Mouse (Mus musculus) neural tube, embryonic 10.5 days (tissue): ENCODE measurements at regions not wholly inside any gene's neighbourhood (a gene's known extent, or its start where the extent isn't known, plus 50 kb on each side); places are given as distances from the start of the nearest gene placed in this dataset.

Experiments used
- DNase-seq: peaks from one replicate; pipeline ENCODE4 v3.0.0-alpha.2; 2017; ENCODE audit warnings: low spot score; ENCODE audit errors: extremely low spot score

GRCm38 (mm10) chrX:21293666-21294065 is 118.2 kb upstream of the Gm21876 start:
- DNase-seq = peak; percentile 24

- no peak for DNase-seq
These were observed 120.0 kb upstream of the Gm21876 start for GRCm38 (mm10) chrX:21295460-21295859.

- DNase-seq = no peak
These were observed 121.9 kb upstream of the Gm21876 start for GRCm38 (mm10) chrX:21297349-21297748.

GRCm38 (mm10) chrX:21334499-21335032 is 149.8 kb upstream of the Agtr2 start:
- DNase-seq = peak; percentile 14

GRCm38 (mm10) chrX:21344397-21344796 is 139.9 kb upstream of the Agtr2 start:
- DNase-seq = no peak

GRCm38 (mm10) chrX:21350503-21350902 is 133.8 kb upstream of the Agtr2 start:
- no peak for DNase-seq

GRCm38 (mm10) chrX:21352350-21352749 is 132.0 kb upstream of the Agtr2 start:
- no peak for DNase-seq

- peak; percentile 47 for DNase-seq
These were observed 123.3 kb upstream of the Agtr2 start for GRCm38 (mm10) chrX:21360771-21361667.

- DNase-seq = no peak
These were observed 99.1 kb upstream of the Agtr2 start for GRCm38 (mm10) chrX:21385221-21385620.

- no peak for DNase-seq
These were observed 94.4 kb upstream of the Agtr2 start for GRCm38 (mm10) chrX:21389992-21390391.

- no peak for DNase-seq
These were observed 91.1 kb upstream of the Agtr2 start for GRCm38 (mm10) chrX:21393212-21393611.

GRCm38 (mm10) chrX:21424797-21425196 is 59.5 kb upstream of the Agtr2 start:
- DNase-seq = no peak

- DNase-seq = no peak
These were observed 56.3 kb upstream of the Agtr2 start for GRCm38 (mm10) chrX:21428081-21428480.

GRCm38 (mm10) chrX:21433501-21433900 is 50.8 kb upstream of the Agtr2 start:
- no peak for DNase-seq
